Mouse (Mus musculus) MEL (cell line): Measurements from ENCODE around the gene Cadm2.

Experiments
- USF1 ChIP-seq: IDR thresholded peaks from 2 replicates; pipeline ENCODE4 v1.6.1; 2014; ENCODE audit warnings: low read depth, mild to moderate bottlenecking, inconsistent platforms, low read length, improper control_type of control experiment, moderate library complexity
- ZC3H11A ChIP-seq: IDR thresholded peaks from 2 replicates; pipeline ENCODE4 v1.6.1; 2012; ENCODE audit warnings: low read depth, mild to moderate bottlenecking, inconsistent platforms, low read length, improper control_type of control experiment

DNA sequence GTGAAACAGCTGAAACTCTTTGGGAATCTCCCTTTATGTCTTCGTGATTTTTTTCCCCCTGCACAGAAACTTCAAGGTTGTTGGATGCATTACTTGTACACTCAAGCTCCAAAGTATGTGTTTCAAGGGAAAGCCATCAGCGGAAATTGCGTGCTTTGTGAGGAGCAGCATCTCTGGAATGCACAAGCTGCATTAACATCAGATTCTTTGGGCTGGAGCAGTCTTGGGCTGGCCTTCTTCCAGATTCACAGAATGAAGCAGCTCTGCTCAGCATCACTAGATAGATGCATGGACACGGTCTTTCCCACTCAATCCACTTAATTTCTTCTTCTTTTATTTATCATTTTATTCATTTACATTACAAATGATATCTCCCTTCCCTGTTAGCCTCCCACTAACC is 977.1 kb downstream of the Cadm2 start:
- TF ChIP-seq USF1 = no peak
- TF ChIP-seq ZC3H11A = no peak
